Mouse (Mus musculus) lung, postnatal 36 days (tissue): ENCODE results near the gene Cryba4.

Source experiments
- DNase-seq: peaks from one replicate; pipeline ENCODE4 v3.0.0; 2022; ENCODE audit warnings: mixed read lengths

The Cryba4 gene

DNA sequence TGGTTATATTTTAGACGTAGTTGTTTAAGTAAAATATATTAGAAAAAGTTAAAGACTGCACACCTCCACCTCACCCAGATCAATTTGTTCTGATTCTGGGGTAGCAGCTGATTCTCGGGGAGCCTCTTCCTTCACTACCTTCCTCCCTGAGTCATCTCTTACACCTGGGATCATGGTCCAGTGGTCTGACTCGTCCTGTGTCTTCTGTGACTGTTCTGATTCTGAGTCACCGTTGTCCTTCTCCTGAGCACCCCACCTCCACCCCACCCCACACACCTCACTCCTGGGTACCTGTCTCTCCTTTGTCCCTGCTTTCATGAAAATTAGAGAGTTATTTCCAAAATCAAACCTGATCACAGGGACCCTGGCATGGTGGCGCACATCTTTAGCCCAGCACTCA, 12.8 kb upstream of the Cryba4 start:
- DNase-seq, result no peak

DNA sequence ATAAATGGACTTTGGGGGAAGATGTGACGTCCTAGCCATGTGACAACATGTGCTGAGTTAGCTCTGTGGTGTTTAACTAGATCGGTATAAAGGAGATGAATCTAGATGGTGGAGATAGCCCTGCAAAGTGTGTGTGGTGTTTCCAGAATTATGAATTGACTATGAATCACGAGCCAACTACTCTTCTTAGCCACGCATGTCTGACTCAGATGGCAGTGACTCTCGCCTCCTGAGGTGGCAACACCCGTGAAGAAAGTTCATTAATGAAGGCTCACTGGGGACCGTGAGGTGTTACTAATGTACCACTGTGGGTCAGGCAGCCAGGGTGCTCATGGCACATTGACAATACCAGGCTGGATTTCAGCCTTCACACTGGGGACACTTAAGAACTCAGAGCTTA, 11.8 kb upstream of the Cryba4 start:
- DNase-seq, result no peak

DNA sequence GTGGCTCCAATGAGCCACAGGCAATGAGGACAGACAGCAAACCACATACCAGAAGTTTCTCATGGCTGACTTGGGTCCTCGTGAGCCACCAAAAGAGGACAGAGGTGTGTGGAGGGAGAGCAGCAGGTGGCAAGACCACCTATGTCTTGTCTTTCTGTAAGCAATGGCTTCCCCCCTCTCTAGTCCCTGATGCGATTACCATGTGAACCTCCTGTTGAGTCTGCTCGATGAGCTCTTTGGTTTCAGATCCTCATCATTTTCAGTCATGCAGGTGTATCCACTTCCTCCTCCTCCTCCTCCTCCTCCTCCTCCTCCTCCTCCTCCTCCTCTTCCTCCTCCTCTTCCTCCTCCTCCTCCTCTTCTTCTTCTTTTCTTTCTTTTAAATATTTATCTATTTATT, 8.5 kb upstream of the Cryba4 start:
- DNase-seq, result no peak

DNA sequence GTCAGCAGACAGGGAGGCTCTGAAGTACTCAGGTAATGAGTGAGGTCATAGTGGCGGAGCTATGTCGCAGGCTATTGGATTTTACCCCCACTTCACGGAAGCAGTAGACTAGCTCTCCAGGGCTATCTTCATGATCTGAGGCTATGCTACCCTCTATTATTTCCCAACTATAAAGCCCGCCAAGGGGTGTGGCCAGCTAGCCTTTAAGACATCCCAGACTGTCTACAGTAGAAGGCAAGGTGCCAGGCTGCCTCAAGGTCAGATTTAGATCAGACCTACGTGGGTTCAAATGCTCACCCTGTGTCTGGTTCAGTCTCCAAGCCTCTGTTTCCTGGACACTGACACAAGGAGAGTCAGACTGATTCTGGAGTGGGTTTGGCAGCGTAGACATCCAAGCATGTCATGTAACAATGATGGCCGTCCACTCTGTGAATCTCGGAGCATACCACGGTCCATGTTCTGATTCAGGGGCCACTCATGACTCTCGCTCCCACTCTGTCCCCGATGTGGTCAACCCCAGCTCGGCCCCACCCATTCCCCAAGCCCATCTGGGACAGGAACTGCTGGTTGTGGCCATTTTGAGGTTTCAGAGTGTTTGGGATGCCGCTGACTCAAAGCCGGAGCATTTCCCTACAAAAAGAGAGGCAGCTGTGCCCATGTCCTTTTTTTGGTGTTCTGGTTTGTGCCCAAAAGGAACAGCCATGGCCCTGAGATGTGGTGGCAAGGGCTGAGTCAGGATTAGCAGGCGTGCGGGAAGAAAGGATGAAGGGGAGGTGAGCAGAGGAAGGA, 7.7 kb upstream of the Cryba4 start:
- no peak for DNase-seq

DNA sequence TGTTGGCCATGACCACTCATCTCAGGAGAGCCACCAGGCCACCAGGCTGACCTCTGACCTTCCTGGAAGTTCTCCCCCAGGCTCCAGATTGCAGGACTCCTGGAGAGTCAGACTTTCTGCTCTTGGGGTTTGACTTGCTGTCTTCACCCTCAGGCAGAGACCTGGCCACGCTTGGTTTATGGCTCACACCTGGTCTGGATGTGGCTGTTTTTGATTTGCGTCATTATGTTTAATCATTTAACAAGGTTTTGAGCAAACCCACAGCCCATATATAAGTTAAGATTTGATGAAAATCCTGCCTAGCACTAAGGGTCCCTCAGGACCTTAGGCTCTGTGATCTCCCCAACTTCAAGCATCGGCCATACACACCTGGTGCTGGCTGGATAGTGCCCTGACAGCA, 5.6 kb upstream of the Cryba4 start:
- DNase-seq, result no peak

DNA sequence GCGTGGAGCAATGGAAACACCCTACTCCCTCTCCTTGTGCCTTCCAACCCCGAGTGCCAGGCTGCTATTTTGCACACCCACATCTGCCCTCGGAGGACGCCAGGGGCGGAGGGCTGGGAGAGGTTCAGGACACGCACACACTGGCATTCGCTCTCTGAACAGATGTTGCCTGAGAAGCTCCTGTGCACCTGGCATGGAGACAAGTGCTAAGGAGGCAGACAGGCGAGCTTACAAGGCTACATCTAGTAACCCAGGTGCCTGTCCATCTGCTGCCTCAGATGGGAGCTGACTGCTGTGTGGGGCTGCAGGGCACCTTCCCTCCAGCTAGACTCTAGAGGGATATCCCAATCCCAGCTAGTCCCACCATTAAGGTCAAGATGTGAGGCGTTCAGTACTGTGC, 4.1 kb upstream of the Cryba4 start:
- no peak for DNase-seq

DNA sequence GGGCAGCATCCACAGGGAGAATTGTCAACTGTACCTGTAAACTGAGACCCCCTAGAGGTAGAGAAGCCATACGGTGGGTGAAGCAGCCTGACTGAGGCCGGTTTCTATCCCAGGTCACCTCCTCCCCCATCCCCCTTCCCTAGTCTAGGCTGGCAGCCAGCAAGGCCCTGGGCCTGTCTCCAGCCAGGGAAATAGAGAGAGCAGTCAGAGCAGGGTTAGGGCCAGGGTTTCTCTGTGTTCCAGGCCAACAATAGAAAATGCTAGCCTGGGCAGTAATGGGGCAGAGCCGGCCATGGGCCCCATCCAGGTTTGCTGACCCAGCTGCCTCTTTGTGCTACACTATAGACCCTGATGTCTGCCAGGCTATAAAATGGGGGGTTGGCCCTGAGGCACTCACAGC, 3.1 kb upstream of the Cryba4 start, which contains the start of gene Crybb1:
TSS of gene Crybb1 (plus strand) at position 390 of the 400 bp plus-strand sequence.
- peak; percentile 22 for DNase-seq

DNA sequence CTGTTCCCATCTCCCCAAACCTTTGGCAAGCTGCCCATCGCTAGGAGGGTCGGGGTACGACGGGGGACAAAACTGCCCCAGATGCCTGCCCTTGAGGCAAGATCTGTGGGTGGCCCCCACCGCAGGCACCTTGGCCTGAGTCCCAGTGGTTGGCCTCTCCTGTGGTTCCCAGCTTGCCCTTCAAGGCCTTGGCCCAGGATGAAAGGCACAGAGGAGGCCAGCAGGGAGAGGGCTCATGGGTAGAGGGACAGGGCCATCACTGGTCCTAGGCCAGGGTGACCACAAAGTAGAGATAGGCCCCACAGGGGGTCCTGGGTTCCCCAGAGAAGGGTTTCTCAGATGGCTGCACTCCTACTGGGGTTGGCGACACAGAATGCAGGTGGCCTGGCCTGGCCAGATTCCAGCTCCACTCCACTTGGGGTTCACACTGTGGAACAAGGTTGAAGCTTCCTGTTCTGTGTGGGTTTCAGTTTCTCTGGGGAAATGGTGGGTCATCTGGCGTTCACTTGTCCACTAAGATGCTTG, 2.0 kb upstream of the Cryba4 start:
- peak; percentile 21 for DNase-seq

DNA sequence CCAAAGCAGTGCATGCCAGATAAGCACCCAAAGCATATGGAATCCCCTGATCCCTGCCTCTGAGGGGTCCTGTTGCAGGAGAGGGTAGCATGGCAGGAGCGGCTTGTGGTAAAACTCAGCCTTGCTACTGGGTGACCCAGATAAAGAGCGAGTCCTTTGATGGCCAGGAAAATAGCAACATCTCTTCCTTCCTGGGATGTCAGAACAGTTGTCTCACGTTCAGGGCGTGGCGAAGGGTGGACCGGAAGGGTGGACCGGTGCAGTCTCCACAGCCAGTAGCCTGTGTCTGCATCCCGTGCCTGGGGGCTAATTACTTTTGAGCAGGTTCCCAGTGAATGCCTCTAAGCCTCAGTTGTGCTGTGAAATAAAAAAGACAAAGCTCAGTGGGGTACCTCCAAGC, 851 bp upstream of the Cryba4 start:
- peak; percentile 66 for DNase-seq

DNA sequence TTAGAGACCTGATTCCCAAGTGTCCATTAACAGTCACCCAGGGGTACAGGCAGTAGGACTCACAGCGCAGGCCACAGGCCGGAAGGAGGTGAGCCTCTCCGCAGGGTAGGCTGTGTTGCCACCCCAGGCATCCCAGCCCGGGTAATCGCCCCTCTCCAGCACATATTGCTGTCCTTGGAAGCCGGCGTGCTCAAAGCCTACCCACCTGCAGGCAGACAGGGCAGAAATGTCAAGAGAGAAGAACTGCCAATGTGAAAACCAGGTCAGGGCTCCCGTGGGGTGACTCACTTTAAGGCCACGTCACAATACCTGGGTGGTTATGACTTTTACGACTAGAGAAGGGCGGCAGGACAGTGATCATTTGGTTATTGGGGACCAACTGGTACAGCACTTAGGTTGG, 3.2 kb downstream of the Cryba4 start:
- DNase-seq, result no peak

DNA sequence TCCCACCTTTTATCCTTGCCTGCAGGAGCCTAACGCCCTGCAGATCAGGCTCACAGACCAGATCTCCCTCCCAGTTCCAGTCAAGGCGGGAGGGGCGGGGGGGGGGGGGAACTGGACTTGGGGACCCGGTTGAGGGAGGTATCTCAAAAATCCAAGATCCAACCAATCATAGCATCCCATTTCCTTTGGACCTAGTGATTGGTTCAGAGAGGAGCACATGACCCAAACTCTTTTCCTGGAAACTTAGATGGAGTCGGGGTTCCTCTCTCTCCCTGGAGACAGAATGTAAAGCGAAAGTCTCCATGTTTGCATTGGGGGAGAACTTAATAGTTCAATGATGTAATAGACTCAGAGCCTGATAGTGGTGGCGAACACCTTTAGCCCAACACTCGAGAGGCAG, 4.9 kb downstream of the Cryba4 start:
- DNase-seq, result no peak

DNA sequence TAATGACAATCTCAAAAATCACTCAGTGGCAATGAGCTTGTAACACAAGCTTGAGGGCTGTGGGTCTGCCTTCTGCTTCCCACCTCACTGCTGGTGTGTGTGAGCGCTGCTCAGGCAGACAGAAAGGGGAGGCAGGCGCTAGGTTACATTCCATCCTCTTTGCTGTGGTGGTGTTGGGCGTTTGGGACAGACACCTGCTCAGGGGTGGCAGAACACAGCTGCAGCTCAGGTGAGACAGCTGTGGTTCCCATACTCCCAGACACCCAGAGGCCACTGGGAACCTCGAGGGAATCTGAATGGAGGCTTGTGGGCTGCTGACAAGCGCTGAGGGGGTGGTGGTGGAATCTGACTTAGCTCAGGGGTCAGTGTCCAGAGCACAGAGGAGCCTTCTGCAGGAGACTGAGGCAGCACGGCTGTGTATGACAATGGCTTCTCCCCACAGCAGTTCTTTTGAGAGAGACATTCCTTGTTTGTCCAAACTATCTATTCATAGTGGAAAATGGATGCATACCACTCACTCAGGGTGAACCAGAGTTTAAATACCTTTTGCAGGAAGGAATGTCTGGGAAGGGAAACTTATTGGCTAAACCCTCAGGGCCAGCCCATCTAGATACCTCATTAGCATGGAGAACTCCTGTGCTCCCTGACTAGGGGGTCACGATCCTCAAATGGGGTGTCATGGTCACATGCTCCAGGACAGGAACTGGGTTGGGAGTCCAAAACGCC, 7.3 kb downstream of the Cryba4 start:
- no peak for DNase-seq

DNA sequence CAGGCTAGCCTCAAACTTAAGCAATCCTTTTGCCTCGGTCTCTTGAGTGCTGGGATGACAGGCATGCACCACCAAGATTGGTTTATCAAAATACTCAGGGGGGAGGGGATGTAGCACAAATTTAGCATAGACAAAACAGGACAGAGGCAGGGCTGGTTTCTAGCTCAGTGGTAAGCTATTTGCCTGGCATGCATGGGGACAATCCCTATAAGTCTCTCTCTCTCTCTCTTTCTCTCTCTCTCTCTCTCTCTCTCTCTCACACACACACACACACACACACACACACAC, 8.1 kb downstream of the Cryba4 start:
- no peak for DNase-seq

DNA sequence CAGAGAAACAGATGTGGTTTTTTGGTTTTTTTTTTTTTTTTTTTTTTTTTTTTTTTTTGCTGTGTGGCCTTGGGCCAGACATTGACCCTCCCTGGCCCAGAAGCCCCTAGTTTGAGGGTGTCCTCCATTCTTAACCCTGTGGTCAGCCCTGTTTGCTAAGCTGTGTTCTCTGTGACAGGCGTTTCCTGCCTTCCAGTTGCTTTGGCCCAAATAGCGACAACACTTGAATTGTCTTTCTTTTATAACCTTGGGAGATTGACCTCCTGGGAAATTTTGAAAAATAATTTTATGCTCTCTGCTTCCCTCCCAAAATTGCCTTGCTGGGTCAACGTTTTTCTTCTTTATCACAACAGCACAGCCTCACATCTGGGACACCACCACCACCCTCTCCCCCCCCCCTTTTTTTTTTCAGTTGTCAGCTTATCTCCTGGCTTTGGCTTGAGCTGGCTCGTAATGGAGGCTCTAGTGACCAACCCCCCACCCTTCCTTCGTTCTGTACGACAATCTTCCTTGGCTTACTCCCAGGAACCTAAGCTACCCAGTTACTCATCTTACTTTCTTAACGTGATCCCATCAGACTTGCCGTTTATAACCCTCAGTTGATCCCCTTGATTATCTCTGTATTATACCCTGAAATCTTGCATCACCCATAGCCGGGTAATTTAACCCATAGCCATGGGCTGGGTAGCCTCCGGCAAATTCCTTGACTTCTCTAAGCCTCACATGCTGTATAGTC, 8.6 kb downstream of the Cryba4 start:
- DNase-seq, result no peak

DNA sequence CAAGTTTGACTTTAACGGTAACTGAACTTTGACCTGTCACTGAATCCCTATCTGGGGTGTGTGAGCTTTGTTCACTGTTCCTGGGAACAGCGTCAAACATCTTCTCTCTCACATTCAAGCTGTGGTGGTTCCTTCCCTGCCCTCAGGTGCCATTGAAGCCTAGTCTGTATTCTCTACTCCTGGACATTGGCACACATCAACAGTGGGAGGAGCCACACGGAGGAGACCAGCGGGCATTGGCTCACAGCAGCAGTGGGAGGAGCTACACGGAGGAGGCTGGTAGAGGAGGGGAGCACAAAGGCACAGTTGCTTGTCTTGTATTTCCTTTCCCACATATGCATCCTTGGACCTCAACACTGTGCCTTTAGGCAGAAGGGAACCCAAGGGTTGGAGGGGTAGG, 9.3 kb downstream of the Cryba4 start:
- DNase-seq, result no peak

DNA sequence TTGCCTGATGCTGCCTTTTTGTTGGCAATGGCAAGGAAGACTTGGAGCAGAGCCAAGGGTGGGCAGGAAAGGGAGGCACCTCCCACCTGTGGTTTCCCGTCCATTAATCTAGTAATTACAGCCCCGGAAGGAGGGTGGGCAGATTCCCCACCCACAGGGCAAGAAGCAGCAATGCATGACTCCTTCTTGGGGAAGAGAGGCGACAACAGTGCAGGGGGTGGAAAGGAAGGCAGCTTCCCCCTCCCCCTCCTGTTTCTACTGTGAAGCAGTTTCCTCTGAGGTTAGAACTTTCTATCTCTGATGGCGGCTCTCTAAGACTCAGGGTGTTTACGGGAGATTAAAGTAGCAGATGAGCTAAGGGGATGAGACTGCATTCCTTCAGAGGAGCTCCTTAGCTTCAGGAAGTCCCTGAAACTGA, 9.9 kb downstream of the Cryba4 start:
- peak; percentile 78 for DNase-seq

DNA sequence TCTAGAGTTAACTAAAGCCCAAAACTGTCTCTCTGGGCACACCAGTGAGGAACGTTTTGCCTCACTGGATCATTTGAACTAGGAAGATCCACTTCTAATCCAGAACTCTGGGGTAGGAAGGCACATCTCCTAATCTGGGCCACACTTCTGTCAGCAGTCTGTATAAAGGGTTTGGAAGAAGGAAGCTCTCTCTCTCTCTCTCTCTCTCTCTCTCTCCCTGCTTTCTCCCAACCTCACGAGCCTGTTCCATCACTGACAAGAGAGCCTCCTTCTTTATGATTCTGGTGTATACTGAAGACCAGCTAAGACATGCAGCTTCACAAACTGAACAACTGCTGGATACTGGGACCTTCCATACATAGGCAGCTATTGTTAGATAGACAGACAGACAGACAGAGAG, 10.5 kb downstream of the Cryba4 start:
- DNase-seq, result no peak

DNA sequence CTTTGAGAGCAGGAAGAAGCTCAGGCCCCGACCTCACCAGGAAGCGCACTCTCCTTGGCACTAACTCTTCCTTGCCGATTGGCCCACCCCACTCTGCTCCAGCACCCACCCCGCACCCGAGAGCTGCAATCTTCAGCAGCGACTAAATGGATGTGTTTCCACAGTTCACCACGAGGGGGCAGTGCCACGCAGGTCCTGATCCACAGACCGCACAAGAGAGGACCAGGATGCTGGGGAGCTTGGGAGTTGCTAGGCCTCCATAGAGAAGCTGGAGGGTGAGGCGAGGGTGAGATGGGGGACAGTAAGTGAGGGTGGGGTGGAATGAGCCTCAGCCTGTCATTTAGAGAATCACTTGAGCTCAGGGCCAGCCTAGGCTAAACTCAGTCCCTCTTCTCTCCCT, 11.6 kb downstream of the Cryba4 start:
- DNase-seq, result peak; percentile 94

DNA sequence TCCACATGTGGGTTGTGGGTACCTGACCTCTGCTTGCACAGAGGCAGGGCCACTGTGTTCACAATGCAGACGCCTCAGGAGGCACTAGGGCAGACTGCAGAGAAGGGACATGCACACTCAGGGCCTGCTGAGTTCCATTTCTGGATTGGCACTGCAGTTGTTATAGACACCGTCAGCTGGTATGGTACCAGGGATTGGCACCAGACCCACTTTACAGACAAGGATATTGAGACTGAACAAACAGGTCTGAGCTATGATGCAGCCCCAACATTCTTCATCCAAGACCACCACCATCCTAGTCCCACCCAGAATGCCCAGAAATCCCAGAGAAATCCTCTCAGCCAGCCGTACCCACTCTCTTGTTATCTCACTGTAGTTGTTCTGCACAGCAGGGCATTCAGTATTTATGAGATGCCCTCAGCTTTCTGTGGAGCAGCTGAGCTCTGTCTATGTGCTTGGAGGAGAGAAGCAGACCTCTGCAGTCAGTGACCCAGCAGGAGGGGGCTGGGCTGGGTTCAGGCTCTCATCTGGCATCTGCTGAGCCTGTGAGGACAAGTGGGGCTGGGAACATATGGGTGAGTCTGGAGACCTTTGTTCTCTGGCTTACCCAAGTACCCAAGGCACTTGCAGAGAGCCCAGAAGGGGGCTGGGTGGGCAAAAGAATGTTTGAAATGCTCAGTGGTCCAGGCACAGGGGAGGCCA, 13.4 kb downstream of the Cryba4 start:
- DNase-seq, result no peak

DNA sequence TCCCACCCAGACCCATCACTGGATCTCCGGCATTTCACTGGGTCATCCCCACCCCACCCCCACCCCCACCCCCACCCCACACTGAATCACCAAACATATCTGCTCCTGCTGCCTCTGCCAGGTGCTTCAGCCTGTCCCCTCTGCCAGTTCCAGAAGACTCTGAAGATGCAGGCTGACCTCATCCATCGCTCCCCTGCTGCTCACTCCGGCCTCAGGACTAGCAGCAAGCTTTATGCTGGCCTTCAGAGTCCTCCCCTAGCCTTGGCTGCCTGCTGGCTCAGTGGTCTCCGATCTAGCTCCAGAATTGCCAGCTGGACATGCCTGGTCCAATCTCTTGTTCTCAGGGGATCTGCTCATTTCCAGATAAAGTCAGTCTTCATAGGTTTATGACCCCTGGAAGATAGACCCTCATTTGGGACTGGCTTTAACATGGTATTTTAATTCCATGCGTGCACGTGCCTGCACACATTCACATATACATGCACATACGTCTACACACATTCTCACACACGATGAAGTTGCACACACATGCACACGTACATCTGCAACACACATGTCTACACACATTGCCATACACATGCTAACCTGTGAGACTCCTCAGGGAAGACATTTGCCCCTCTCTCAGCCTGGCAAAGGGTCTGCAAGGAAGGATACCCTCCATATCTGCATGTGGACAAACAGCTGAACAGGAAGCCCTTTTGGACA, 14.3 kb downstream of the Cryba4 start:
- no peak for DNase-seq

DNA sequence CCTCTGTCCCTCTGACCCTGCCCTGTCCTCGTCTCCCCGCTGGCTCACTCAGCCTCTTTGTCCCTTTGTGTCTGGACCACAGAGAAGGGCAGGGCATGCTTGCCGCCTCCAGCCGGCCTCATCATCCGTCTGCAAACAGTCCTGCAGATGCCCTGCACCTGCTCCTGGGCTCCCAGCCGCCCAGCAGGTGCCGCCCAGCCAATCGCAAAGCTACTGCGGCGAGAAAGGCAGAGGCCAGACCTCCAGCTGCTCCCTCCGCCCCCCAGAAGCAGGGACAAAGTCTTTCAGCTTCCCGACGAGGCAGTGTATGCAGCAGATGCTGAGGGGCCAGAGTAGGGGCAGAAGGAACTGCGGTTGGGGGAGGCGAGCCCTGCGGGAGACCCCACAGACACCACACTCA, 14.9 kb downstream of the Cryba4 start:
- no peak for DNase-seq

DNA sequence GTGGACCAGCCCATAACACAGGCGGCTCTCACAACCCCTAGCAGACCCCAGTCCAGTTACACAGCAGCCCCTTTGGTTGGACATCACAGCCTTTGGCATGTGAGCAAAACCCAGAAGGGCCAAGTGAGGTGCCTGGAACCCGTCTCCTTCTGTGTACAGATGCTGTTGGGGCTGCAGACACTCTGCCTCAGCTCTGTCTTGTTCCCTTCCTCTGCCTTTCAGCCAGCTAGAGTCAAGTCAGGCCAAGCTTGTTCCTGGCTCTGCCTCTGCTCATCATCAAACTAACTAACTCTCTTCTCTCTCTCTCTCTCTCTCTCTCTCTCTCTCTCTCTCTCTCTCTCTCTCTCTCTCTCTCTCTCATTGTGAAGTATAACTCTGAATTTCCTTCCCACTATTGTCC, 15.7 kb downstream of the Cryba4 start:
- no peak for DNase-seq

DNA sequence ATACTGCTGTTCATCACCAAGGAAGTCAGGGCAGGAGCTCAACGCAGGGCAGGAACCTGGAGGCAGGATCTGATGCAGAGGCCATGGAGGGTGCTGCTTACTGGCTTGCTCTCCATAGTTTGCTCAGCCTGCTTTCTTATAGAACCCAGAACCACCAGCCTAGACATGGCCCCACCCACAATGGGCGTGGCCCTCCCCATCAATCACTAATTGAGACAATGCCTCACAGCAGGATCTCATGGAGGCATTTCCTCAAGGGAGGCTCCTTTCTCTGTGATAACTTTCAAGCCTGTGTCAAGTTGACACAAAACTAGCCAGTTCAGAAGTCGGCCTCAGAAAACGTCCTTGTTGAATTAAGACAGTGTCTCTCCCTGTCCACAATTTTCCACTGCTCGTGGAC, 16.5 kb downstream of the Cryba4 start:
- no peak for DNase-seq
